Mouse (Mus musculus) liver, embryonic 14 days (tissue): ENCODE results near the gene Asb11. TPM values are rescaled to one million over a fixed set of nuclear protein-coding genes. Genes with fewer than 3 reads are reported as not detected.

Experiments used
- polyA plus RNA-seq: library from polyadenylated mRNA; depleted of rRNA; stranded (reverse); fragments of >200 nt; gene quantifications from 2 replicates; pipeline ENCODE4 v1.2.3, GENCODE M21; 2012; rRNA removed

Asb11 gene
- polyA plus RNA-seq, result 0.02 and 0.05 TPM in 2 replicates

GRCm38 (mm10) chrX:164436709-164437108, at the start of gene Asb11:
Gene Asb11, plus strand, starts transcription at chrX:164436994.

GRCm38 (mm10) chrX:164419471-164419939, 17.3 kb upstream of the Asb11 start, which contains the start of gene Piga:
Gene Piga, plus strand, starts transcription at chrX:164419787.

GRCm38 (mm10) chrX:164505709-164506498, 69.1 kb downstream of the Asb11 start, which contains the start of gene Asb9:
Gene Asb9, plus strand, starts transcription at chrX:164506327.

Other genes starting within 250 kb of the Asb11 start
- 0.14 and 0.15 TPM in 2 replicates for gene Bmx, start 178.8 kb upstream of the Asb11 start, polyA plus RNA-seq
- gene Pir, start 167.6 kb upstream of the Asb11 start, polyA plus RNA-seq, result 5.9 and 7.2 TPM in 2 replicates
- 0.96 and 1.0 TPM in 2 replicates for gene Vegfd, start 63.6 kb upstream of the Asb11 start, polyA plus RNA-seq
- gene Piga, start 17.2 kb upstream of the Asb11 start, polyA plus RNA-seq, result 8.3 and 10.1 TPM in 2 replicates
- 0.06 TPM in 2 replicates for gene Asb9, start 69.3 kb downstream of the Asb11 start, polyA plus RNA-seq